Mouse (Mus musculus): ENCODE data around the gene Rps16. TPM values are rescaled to one million over a fixed set of nuclear protein-coding genes. Genes with fewer than 3 reads are reported as not detected.
A peak's percentile ranks its signal among the peaks of the same experiment; 100 is the strongest.

Gene Rps16
- polyA plus RNA-seq, 1 experiment from 2014 or later = 789 TPM

DNA sequence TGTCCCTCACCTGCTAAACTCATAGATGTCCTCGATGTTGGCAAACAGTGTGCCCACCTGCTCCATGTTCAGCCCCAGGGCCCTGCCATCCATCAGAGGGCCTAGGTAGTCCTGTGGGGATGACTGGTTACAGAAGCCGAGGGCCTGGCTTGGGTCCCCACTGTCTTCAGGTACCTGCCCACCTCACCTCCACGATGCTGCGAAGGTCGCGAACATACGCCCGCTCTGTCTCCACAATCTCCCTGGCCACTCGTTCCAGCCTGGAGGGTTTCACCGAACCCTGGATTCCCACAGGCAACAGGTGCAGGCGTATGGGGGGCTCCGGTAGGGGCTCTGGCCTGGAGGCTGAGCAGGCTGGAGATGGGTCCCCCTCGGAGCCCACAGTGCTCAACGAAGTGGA lies 19.6 kb downstream of the Rps16 start:
- Histone ChIP-seq H3K4me1 (ENCODE audit: control insufficient read depth in 2 of 2, insufficient read depth in 2 of 2, low read length in 2 of 2) (peaks cover 13 to 18% of the 10 kb centered on the region in 2 experiments), H3K9me3 (ENCODE audit: control insufficient read depth, low read length) (no peaks in the 10 kb centered on the region), H3K4me2 (ENCODE audit: low read length) (peak overlapping the region; percentile 95), H3K27me3 (ENCODE audit: control insufficient read depth, insufficient read depth, low read length) (no peaks in the 10 kb centered on the region), H3K9ac (ENCODE audit: low read length) (peak overlapping the region; percentile 93; the same call in 1 of the 2 replicates), H3K36me3 (ENCODE audit: control insufficient read depth, insufficient read depth, low read length) (peaks cover 51% of the 10 kb centered on the region), H3K4me3 (ENCODE audit: control insufficient read depth in 1 of 2, insufficient read depth in 1 of 2, low read depth in 1 of 2, low read length in 2 of 2) (peak overlapping the region; percentile 73 to 77; a peak in 2 of 4 replicates), H3K27ac (replicated peaks in 1 of 2; ENCODE audit: control insufficient read depth in 1 of 2, insufficient read depth in 1 of 2, low read depth in 2 of 2, low read length in 2 of 2) (no peak overlapping the region)
- no peak for ATAC-seq (ENCODE audit: insufficient number of reproducible peaks, insufficient read depth, low FRiP score, low read depth)
- WGBS = 88% methylated on average over 14 of the region's 14 CpGs

DNA sequence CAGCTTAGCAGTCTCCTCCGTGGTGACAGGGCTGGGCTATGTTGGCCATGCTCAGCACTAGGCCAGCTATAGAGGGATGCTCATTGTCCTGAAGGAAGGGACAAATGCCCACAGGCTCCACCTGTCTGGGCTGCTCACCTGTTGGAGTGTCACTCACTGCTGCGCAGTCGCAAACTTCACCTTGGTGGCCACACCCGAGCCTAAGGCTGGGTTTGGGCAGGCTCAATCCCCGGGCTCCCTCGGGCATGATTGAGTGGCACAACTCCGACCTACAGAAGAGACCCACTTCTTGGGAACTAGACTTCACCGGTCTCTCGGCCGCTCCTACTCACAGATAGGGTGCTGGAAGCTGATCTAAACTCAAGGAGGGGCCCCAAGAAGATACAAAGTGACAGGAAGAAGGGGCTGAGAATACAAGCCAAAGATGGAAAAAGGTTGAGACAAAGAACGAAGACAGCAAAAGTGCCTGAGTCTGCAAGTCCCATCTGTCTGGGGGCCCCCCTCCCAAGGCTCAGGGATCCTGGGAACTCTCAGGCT lies 20.6 kb downstream of the Rps16 start:
- no peak for ATAC-seq (ENCODE audit: insufficient number of reproducible peaks, insufficient read depth, low FRiP score, low read depth)
- peaks cover 18 to 22% of the 10 kb centered on the region in 2 experiments for H3K4me1 ChIP-seq (ENCODE audit: control insufficient read depth in 2 of 2, insufficient read depth in 2 of 2, low read length in 2 of 2)
- peaks cover 42% of the 10 kb centered on the region for H3K36me3 ChIP-seq (ENCODE audit: control insufficient read depth, insufficient read depth, low read length)
- H3K9me3 ChIP-seq (ENCODE audit: control insufficient read depth, low read length) = no peaks in the 10 kb centered on the region
- H3K27ac ChIP-seq (replicated peaks in 1 of 2; ENCODE audit: control insufficient read depth in 1 of 2, insufficient read depth in 1 of 2, low read depth in 2 of 2, low read length in 2 of 2) = peak overlapping the region; percentile 49 to 89; a peak in 3 of 4 replicates
- peak overlapping the region; percentile 73 to 77 for H3K4me3 ChIP-seq (ENCODE audit: control insufficient read depth in 1 of 2, insufficient read depth in 1 of 2, low read depth in 1 of 2, low read length in 2 of 2)
- H3K9ac ChIP-seq (ENCODE audit: low read length) = peak overlapping the region; percentile 93
- no peaks in the 10 kb centered on the region for H3K27me3 ChIP-seq (ENCODE audit: control insufficient read depth, insufficient read depth, low read length)
- 9% methylated on average over 11 of the region's 11 CpGs for WGBS
- peak overlapping the region; percentile 95 for H3K4me2 ChIP-seq (ENCODE audit: low read length)

DNA sequence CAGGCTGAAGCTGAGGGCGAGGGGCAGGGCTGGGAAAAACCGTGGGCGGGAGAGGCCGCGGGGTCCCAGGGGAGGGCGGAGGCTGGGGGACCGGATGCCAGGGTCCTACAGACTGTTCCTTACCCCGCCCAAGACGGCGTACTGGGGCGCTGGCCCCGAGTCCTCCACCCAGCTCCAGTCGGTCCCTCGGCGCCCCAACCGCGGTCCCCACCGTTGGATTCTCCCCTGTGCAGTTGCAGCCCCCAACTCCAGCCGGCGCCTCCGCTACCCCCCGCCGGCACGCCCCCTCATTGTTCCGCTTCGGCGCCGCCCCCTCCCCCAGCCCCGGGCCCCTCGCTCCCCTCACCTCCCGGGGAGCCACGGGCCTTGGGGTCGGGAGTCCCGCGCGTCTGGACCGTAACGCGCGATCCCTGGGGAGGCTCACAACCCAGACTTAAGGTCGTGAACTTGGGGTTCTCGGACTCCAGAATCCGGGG lies 21.1 kb downstream of the Rps16 start:
- H3K9me3 ChIP-seq (ENCODE audit: control insufficient read depth, low read length) = no peaks in the 10 kb centered on the region
- peaks cover 36% of the 10 kb centered on the region for H3K36me3 ChIP-seq (ENCODE audit: control insufficient read depth, insufficient read depth, low read length)
- under 1% methylated on average over 36 of the region's 43 CpGs for WGBS
- H3K4me2 ChIP-seq (ENCODE audit: low read length) = peak overlapping the region; percentile 95
- peaks cover 21 to 27% of the 10 kb centered on the region in 2 experiments for H3K4me1 ChIP-seq (ENCODE audit: control insufficient read depth in 2 of 2, insufficient read depth in 2 of 2, low read length in 2 of 2)
- peak overlapping the region; percentile 86 to 89 for H3K27ac ChIP-seq (replicated peaks in 1 of 2; ENCODE audit: control insufficient read depth in 1 of 2, insufficient read depth in 1 of 2, low read depth in 2 of 2, low read length in 2 of 2)
- H3K9ac ChIP-seq (ENCODE audit: low read length) = peak overlapping the region; percentile 93
- H3K4me3 ChIP-seq (ENCODE audit: control insufficient read depth in 1 of 2, insufficient read depth in 1 of 2, low read depth in 1 of 2, low read length in 2 of 2) = peak overlapping the region; percentile 73 to 77
- H3K27me3 ChIP-seq (ENCODE audit: control insufficient read depth, insufficient read depth, low read length) = no peaks in the 10 kb centered on the region
- ATAC-seq (ENCODE audit: insufficient number of reproducible peaks, insufficient read depth, low FRiP score, low read depth) = 0 out of 2 replicates have a peak, but pooled peaks have one; percentile 1

GRCm38 (mm10) chr7:28372251-28373108 lies 22.0 kb downstream of the Rps16 start, which contains the start of gene Plekhg2:
Plekhg2 (minus strand) TSS chr7:28372599.
- H3K36me3 ChIP-seq (ENCODE audit: control insufficient read depth, insufficient read depth, low read length) = peaks cover 33% of the 10 kb centered on the region
- peaks cover 28 to 36% of the 10 kb centered on the region in 2 experiments for H3K4me1 ChIP-seq (ENCODE audit: control insufficient read depth in 2 of 2, insufficient read depth in 2 of 2, low read length in 2 of 2)
- H3K4me2 ChIP-seq (ENCODE audit: low read length) = peak within 1 kb of the TSS; percentile 95
- WGBS = under 1% methylated on average over 66 of the region's 66 CpGs
- H3K27me3 ChIP-seq (ENCODE audit: control insufficient read depth, insufficient read depth, low read length) = no peaks in the 10 kb centered on the region
- no peaks in the 10 kb centered on the region for H3K9me3 ChIP-seq (ENCODE audit: control insufficient read depth, low read length)
- H3K4me3 ChIP-seq (ENCODE audit: control insufficient read depth in 1 of 2, insufficient read depth in 1 of 2, low read depth in 1 of 2, low read length in 2 of 2) = peak within 1 kb of the TSS; percentile 73 to 77
- peak; percentile 83 for ATAC-seq (ENCODE audit: insufficient number of reproducible peaks, insufficient read depth, low FRiP score, low read depth)
- H3K27ac ChIP-seq (replicated peaks in 1 of 2; ENCODE audit: control insufficient read depth in 1 of 2, insufficient read depth in 1 of 2, low read depth in 2 of 2, low read length in 2 of 2) = peak within 1 kb of the TSS; percentile 89
- peak within 1 kb of the TSS; percentile 93 for H3K9ac ChIP-seq (ENCODE audit: low read length)

DNA sequence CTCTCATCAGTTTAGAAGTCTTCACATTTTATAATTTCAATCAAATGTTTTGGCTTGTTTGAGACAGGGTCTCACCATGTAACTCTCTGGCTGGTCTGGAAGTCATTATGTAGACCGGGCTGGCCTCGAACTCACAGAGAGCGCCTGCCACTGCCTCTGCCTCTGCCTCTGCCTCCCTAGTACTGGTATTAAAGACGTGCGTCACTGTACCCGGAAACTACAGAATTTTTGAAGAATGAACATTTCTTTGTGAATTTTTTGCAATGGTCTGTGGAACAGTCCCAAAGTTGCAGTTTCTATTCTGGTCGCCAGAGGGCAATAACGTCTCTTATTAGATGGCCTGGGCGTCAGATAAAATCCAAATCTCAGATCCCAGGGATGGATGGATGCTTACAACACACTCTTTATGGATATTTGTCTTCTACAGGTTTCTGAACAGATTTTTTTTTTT lies 22.7 kb downstream of the Rps16 start:
- ATAC-seq (ENCODE audit: insufficient number of reproducible peaks, insufficient read depth, low FRiP score, low read depth) = no peak; the same call in 1 of the 2 replicates
- under 1% methylated on average over 9 of the region's 9 CpGs for WGBS
- peak overlapping the region; percentile 55 to 73 for H3K4me3 ChIP-seq (ENCODE audit: control insufficient read depth in 1 of 2, insufficient read depth in 1 of 2, low read depth in 1 of 2, low read length in 2 of 2)
- H3K27me3 ChIP-seq (ENCODE audit: control insufficient read depth, insufficient read depth, low read length) = no peaks in the 10 kb centered on the region
- peak overlapping the region; percentile 89 for H3K27ac ChIP-seq (replicated peaks in 1 of 2; ENCODE audit: control insufficient read depth in 1 of 2, insufficient read depth in 1 of 2, low read depth in 2 of 2, low read length in 2 of 2)
- H3K4me2 ChIP-seq (ENCODE audit: low read length) = peak overlapping the region; percentile 67
- H3K4me1 ChIP-seq (ENCODE audit: control insufficient read depth in 2 of 2, insufficient read depth in 2 of 2, low read length in 2 of 2) = peaks cover 33 to 43% of the 10 kb centered on the region in 2 experiments
- peak overlapping the region; percentile 75 for H3K9ac ChIP-seq (ENCODE audit: low read length)
- peaks cover 31% of the 10 kb centered on the region for H3K36me3 ChIP-seq (ENCODE audit: control insufficient read depth, insufficient read depth, low read length)
- no peaks in the 10 kb centered on the region for H3K9me3 ChIP-seq (ENCODE audit: control insufficient read depth, low read length)

DNA sequence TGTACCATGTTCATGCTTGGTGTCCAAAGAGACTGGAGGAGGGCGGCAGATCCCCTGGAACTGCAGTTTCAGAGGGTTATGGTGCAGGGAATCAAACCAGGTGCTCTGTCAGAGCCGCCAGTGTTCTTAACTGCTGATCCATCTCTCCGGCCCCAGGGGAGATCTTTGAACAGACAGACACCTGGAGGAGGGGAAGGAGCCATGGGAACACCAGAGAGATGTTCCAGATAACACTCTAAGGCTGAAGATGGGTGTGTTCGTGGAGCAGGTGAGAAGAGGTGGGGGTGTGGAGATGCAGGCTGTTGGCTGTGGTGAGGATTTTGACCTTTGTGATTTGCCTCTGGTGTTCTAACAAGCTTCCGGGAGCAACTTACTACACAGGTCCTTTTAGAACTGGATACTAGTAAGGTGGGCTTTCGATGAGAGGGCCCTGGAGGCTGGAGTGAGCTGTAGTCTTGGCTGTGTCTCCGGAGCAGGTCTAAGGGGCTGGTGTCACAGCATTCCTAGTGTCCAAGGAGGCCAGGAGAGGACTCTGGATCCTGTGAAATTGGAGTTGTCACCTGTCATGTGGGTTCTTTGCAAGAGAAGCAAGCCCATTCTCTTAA lies 23.5 kb downstream of the Rps16 start:
- H3K4me3 ChIP-seq (ENCODE audit: control insufficient read depth in 1 of 2, insufficient read depth in 1 of 2, low read depth in 1 of 2, low read length in 2 of 2) = no peak overlapping the region
- ATAC-seq (ENCODE audit: insufficient number of reproducible peaks, insufficient read depth, low FRiP score, low read depth) = no peak
- no peak overlapping the region for H3K9ac ChIP-seq (ENCODE audit: low read length)
- no peaks in the 10 kb centered on the region for H3K27me3 ChIP-seq (ENCODE audit: control insufficient read depth, insufficient read depth, low read length)
- peaks cover 33 to 45% of the 10 kb centered on the region in 2 experiments for H3K4me1 ChIP-seq (ENCODE audit: control insufficient read depth in 2 of 2, insufficient read depth in 2 of 2, low read length in 2 of 2)
- H3K9me3 ChIP-seq (ENCODE audit: control insufficient read depth, low read length) = no peaks in the 10 kb centered on the region
- H3K27ac ChIP-seq (replicated peaks in 1 of 2; ENCODE audit: control insufficient read depth in 1 of 2, insufficient read depth in 1 of 2, low read depth in 2 of 2, low read length in 2 of 2) = peak overlapping the region in 1 of 2 experiments; percentile 50; a peak in 2 of 4 replicates
- H3K36me3 ChIP-seq (ENCODE audit: control insufficient read depth, insufficient read depth, low read length) = peaks cover 23% of the 10 kb centered on the region
- 85% methylated on average over 7 of the region's 7 CpGs for WGBS
- no peak overlapping the region for H3K4me2 ChIP-seq (ENCODE audit: low read length)

GRCm38 (mm10) chr7:28374647-28375046 lies 24.2 kb downstream of the Rps16 start:
- Histone ChIP-seq H3K27ac (replicated peaks in 1 of 2; ENCODE audit: control insufficient read depth in 1 of 2, insufficient read depth in 1 of 2, low read depth in 2 of 2, low read length in 2 of 2) (peak overlapping the region in 1 of 2 experiments; percentile 99), H3K4me2 (ENCODE audit: low read length) (peak overlapping the region; percentile 92), H3K27me3 (ENCODE audit: control insufficient read depth, insufficient read depth, low read length) (no peaks in the 10 kb centered on the region), H3K9ac (ENCODE audit: low read length) (peak overlapping the region; percentile 83), H3K9me3 (ENCODE audit: control insufficient read depth, low read length) (no peaks in the 10 kb centered on the region), H3K4me3 (ENCODE audit: control insufficient read depth in 1 of 2, insufficient read depth in 1 of 2, low read depth in 1 of 2, low read length in 2 of 2) (peak overlapping the region in 1 of 2 experiments; percentile 83; a peak in 2 of 4 replicates), H3K4me1 (ENCODE audit: control insufficient read depth in 2 of 2, insufficient read depth in 2 of 2, low read length in 2 of 2) (peaks cover 38 to 49% of the 10 kb centered on the region in 2 experiments), H3K36me3 (ENCODE audit: control insufficient read depth, insufficient read depth, low read length) (peaks cover 16% of the 10 kb centered on the region; the same call in 1 of the 2 replicates)
- no peak for ATAC-seq (ENCODE audit: insufficient number of reproducible peaks, insufficient read depth, low FRiP score, low read depth)
- WGBS = 71% methylated on average over 10 of the region's 10 CpGs

Data from heart, embryonic 14.5 days (tissue).